Mouse (Mus musculus) cerebellum, adult 2 months (tissue): Measurements from ENCODE around the gene Arntl.

Experiments
- CTCF ChIP-seq: fragments of 200-500 bp; IDR thresholded peaks from 2 replicates; pipeline ENCODE4 v1.5.1; 2011; ENCODE audit warnings: low read depth, mild to moderate bottlenecking, control low read depth, low read length, moderate library complexity, borderline replicate concordance; ENCODE audit not compliant: insufficient read depth
- POLR2A ChIP-seq: fragments of 200-500 bp; IDR thresholded peaks from 2 replicates; pipeline ENCODE4 v1.6.1; 2011; ENCODE audit warnings: low read length, control low read depth, borderline replicate concordance; ENCODE audit not compliant: insufficient read depth

GRCm38 (mm10) chr7:113216152-113216551 is 8.9 kb downstream of the Arntl start:
- TF ChIP-seq CTCF (no peak), POLR2A (no peak)
